Mouse (Mus musculus) left cerebral cortex, adult 2 months (tissue): ENCODE data around the gene Tmem230. TPM values are rescaled to one million over a fixed set of nuclear protein-coding genes. Genes with fewer than 3 reads are reported as not detected.
"Not testable (repeated sequence)": the region's sequence is repeated elsewhere in the genome, so short reads cannot be mapped to it uniquely, and the experiment has no call there.

Experiments used
- DNase-seq, 2 experiments: peaks; one replicate each; pipeline ENCODE4 v3.0.0; 2021 to 2022; ENCODE audit warnings: low spot score in 2 of 2, mixed read lengths in 1 of 2; ENCODE audit errors: extremely low spot score in 1 of 2
- H3K27ac ChIP-seq: fragments of 200-600 bp; 2 replicates; pipeline ENCODE4 v1.8.1; 2022
- H3K4me3 ChIP-seq: fragments of 200-600 bp; 2 replicates; pipeline ENCODE4 v1.8.1; 2022
- CTCF ChIP-seq: fragments of 200-600 bp; IDR thresholded peaks from 2 replicates; pipeline ENCODE4 v1.8.1; 2022; ENCODE audit warnings: antibody characterized with exemption, mild to moderate bottlenecking, moderate library complexity
- intact Hi-C: fragments of 180-260 bp; cut with DNase I; formaldehyde crosslinking; loops from one replicate; pipeline ENCODE4 v1.15.1; 2025
- total RNA-seq, 2 experiments: library from RNA; stranded (reverse); gene quantifications; 2 replicates each; pipeline ENCODE4 v1.2.3; 2021

Gene Tmem230
- total RNA-seq, 2 experiments from 2014 or later: 30.4 to 30.7 TPM

- Histone ChIP-seq H3K27ac (peak within 1 kb of the TSS; percentile 82), H3K4me3 (peak within 1 kb of the TSS; percentile 71)
- TF ChIP-seq CTCF: no peak
- intact Hi-C loops: no loop called here
- peak; percentile 96 for DNase-seq
These were observed 5.2 kb upstream of the Tmem230 start, which contains the start of gene Pcna for GRCm38 (mm10) chr2:132252542-132253528. Gene Pcna, minus strand, starts transcription at chr2:132253314.

GRCm38 (mm10) chr2:132251911-132252310 lies 4.3 kb upstream of the Tmem230 start:
- DNase-seq: no peak
- Histone ChIP-seq H3K4me3 (peak overlapping the region; percentile 71), H3K27ac (no peak overlapping the region)
- intact Hi-C loops: no loop called here
- TF ChIP-seq CTCF: no peak

- H3K27ac ChIP-seq: no peak overlapping the region
- H3K4me3 ChIP-seq: no peak overlapping the region
- intact Hi-C loops: no loop called here
- no peak for DNase-seq
- TF ChIP-seq CTCF: no peak
These were observed 4.2 kb downstream of the Tmem230 start for GRCm38 (mm10) chr2:132243370-132243769.

GRCm38 (mm10) chr2:132240457-132240856 lies 7.2 kb downstream of the Tmem230 start:
- intact Hi-C loops: loop anchor here (2.0 kb wide), 3 partner anchors 96 to 420 kb away; partner anchors contain the start of gene Slc23a2
- TF ChIP-seq CTCF: peak; percentile 65
- not testable (repeated sequence) for H3K4me3 ChIP-seq, H3K27ac ChIP-seq
- DNase-seq: peak; percentile 65 to 73

GRCm38 (mm10) chr2:132239434-132239833 lies 8.2 kb downstream of the Tmem230 start:
- DNase-seq, H3K4me3 ChIP-seq, intact Hi-C loops, H3K27ac ChIP-seq: not testable (repeated sequence)

GRCm38 (mm10) chr2:132235975-132236374 lies 11.6 kb downstream of the Tmem230 start:
- no peak for DNase-seq
- no peak for TF ChIP-seq CTCF
- no peak overlapping the region for H3K4me3 ChIP-seq
- intact Hi-C loops: no loop called here
- H3K27ac ChIP-seq: no peak overlapping the region

GRCm38 (mm10) chr2:132235291-132235690 lies 12.3 kb downstream of the Tmem230 start:
- DNase-seq: no peak
- no peak for TF ChIP-seq CTCF
- Histone ChIP-seq H3K4me3 (no peak overlapping the region), H3K27ac (no peak overlapping the region)
- intact Hi-C loops: no loop called here

- no peak for DNase-seq
- Histone ChIP-seq H3K4me3 (no peak overlapping the region), H3K27ac (no peak overlapping the region)
- no peak for TF ChIP-seq CTCF
- intact Hi-C loops: no loop called here
These were observed 13.4 kb downstream of the Tmem230 start for GRCm38 (mm10) chr2:132233985-132234765.

GRCm38 (mm10) chr2:132232413-132232945 lies 15.1 kb downstream of the Tmem230 start:
- intact Hi-C loops: no loop called here
- DNase-seq: no peak
- TF ChIP-seq CTCF: no peak
- no peak overlapping the region for H3K27ac ChIP-seq
- no peak overlapping the region for H3K4me3 ChIP-seq

GRCm38 (mm10) chr2:132224359-132224758 lies 23.2 kb downstream of the Tmem230 start:
- no peak for TF ChIP-seq CTCF
- no peak for DNase-seq
- intact Hi-C loops: no loop called here
- Histone ChIP-seq H3K4me3 (no peak overlapping the region), H3K27ac (no peak overlapping the region)

GRCm38 (mm10) chr2:132221611-132222073 lies 26.0 kb downstream of the Tmem230 start:
- Histone ChIP-seq H3K27ac (peak overlapping the region; percentile 66), H3K4me3 (no peak overlapping the region)
- no peak for TF ChIP-seq CTCF
- intact Hi-C loops: loop anchor here (2.0 kb wide), 1 partner anchor 77 kb away; the partner anchor contains the start of gene Slc23a2
- peak in 1 of 2 experiments; percentile 15 for DNase-seq
